Mouse (Mus musculus): ENCODE results near the gene Zfp750. TPM values are rescaled to one million over a fixed set of nuclear protein-coding genes. Genes with fewer than 3 reads are reported as not detected.

Gene Zfp750
- total and polyA plus RNA-seq, 3 experiments = 0.06 to 0.08 TPM; not detected in 1

DNA sequence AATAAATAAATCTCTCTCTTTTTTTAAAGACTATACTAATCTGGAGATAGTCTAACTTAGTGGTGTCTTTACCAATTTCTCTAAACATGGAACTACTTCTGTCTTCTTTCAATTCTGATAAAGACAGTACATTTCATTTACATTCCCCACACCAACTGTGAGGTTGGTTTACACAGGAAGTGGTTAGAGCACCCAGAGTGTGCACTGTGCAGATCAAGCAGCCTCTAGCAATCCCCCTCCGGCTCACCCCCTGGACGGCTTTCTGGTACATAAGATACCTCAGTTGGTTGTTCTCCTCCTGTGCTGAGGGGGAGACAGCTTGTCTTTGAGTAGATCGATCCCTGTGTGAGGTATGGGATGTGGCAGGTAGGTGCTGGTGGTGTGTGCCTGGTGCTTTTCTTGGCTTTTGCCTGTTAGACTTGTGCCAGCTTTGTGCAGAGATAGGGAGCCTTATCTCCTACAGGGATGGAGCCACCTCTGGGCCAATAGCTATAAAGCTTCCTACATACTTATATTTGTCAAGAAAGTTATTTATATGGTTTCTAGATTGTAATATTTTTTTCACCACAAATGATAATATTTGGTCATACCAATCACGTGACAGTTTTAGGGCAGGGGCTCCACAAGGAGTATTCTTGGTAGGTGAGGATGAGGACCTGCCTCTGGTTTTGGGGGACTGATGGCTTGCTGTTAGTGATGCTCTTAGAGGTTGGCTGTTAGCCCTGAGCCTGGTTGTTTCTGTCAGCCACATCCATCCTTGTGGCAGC is 40.6 kb upstream of the Zfp750 start (continued):
- TF ChIP-seq RCOR1 (IDR thresholded peaks at IDR 0.05; ENCODE audit: low read depth, low read length) (peak; percentile 78), ZNF384 (IDR thresholded peaks at IDR 0.05; ENCODE audit: low read depth, low read length) (no peak; the same call in none of the 2 replicates), MAZ (IDR thresholded peaks at IDR 0.05; ENCODE audit: low read depth, low read length) (peak; percentile 92), POLR2AphosphoS5 (IDR thresholded peaks at IDR 0.05; ENCODE audit: borderline replicate concordance, low read depth, low read length) (no peak), UBTF (IDR thresholded peaks at IDR 0.05; ENCODE audit: borderline replicate concordance, insufficient read depth, low read depth, low read length) (no peak; the same call in 1 of the 2 replicates), EP300 (IDR thresholded peaks at IDR 0.05; ENCODE audit: low read depth in 1 of 2, low read length in 2 of 2) (peak; percentile 94 to 97), MAFK (IDR thresholded peaks at IDR 0.05; ENCODE audit: borderline replicate concordance, low read depth, low read length) (no peak), POLR2A (IDR thresholded peaks at IDR 0.05; ENCODE audit: control insufficient read depth in 1 of 2, insufficient read depth in 1 of 2, low read depth in 1 of 2, low read length in 2 of 2, poor library complexity in 1 of 2) (no peak; a peak in 1 of 4 replicates), BHLHE40 (IDR thresholded peaks at IDR 0.05; ENCODE audit: borderline replicate concordance, low read depth, low read length) (peak; percentile 72), MXI1 (IDR thresholded peaks at IDR 0.05; ENCODE audit: low read depth, low read length) (no peak), GABPA (IDR thresholded peaks at IDR 0.05; ENCODE audit: low read depth, low read length) (no peak), GATA1 (IDR thresholded peaks at IDR 0.05; ENCODE audit: low read depth, low read length) (peak; percentile 84)

DNA sequence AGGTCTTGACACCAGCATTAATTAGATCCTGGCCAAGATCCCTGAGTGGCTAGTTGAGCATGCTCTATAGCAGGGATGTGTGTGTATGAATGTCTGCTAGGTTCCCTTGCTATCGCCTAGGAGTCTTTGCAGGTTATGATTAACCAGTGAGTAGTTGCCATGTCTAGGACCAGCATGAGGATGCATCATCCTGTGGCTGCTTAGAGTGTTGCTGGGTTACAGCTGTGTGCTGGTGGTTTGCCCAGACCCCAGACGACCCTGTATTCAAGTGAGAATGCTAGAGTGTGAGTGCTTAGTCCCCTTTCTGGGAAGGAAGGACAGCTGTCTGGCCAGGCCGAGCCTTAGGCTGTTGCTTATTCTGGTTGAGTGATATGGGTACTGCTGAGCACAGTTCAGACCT is 39.4 kb upstream of the Zfp750 start:
- Histone ChIP-seq H3K9ac (ENCODE audit: control insufficient read depth, low read depth, low read length, poor library complexity, severe bottlenecking) (no peak overlapping the region), H3K4me1 (ENCODE audit: control insufficient read depth in 1 of 2, insufficient read depth in 2 of 2, low read length in 2 of 2) (peaks cover 28 to 33% of the 10 kb centered on the region in 2 experiments), H3K27me3 (ENCODE audit: control insufficient read depth in 1 of 2, insufficient read depth in 2 of 2, low read length in 2 of 2) (no peaks in the 10 kb centered on the region), H3K4me3 (ENCODE audit: control insufficient read depth in 1 of 2, insufficient read depth in 1 of 2, low read depth in 2 of 2, low read length in 2 of 2) (no peak overlapping the region), H3K27ac (ENCODE audit: control insufficient read depth, low read depth, low read length) (peak overlapping the region; percentile 74), H3K36me3 (ENCODE audit: control insufficient read depth in 1 of 2, insufficient read depth in 2 of 2, low read length in 2 of 2) (peaks cover 8 to 29% of the 10 kb centered on the region in 2 experiments), H3K9me3 (replicated peaks; ENCODE audit: insufficient read depth, low read length) (no peaks in the 10 kb centered on the region), H3K79me2 (ENCODE audit: control insufficient read depth, insufficient read depth, low read length, poor library complexity) (no peaks in the 10 kb centered on the region)
- DNase-seq (ENCODE audit: low read depth, low spot score) = peak; percentile 28
- TF ChIP-seq CHD2 (IDR thresholded peaks at IDR 0.05; ENCODE audit: low read length) (no peak), MAZ (IDR thresholded peaks at IDR 0.05; ENCODE audit: low read depth, low read length) (0 out of 2 replicates have a peak, but pooled peaks have one; percentile 22)

DNA sequence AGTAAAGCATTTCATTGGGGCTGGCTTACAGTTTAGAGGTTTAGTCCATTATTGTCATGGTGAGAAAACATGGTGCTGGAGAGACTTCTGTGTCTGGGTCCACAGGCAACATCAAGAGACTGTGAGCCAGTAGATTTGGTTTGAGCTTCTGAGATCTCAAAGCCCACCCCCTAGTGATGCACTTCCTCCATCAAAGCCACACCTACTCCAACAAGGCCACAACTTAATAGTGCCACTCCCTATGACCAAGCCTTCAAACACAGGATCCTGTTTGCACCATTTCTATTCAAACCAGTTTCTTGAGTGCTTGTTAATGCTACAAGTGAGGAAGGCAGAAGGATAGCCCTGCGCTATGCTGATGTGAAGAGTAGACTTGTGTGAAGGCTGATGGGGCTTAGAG is 38.8 kb upstream of the Zfp750 start:
- H3K36me3 ChIP-seq (ENCODE audit: control insufficient read depth in 1 of 2, insufficient read depth in 2 of 2, low read length in 2 of 2) = peaks cover 8 to 33% of the 10 kb centered on the region in 2 experiments
- no peak overlapping the region for H3K9ac ChIP-seq (ENCODE audit: control insufficient read depth, low read depth, low read length, poor library complexity, severe bottlenecking)
- peaks cover 29 to 39% of the 10 kb centered on the region in 2 experiments for H3K4me1 ChIP-seq (ENCODE audit: control insufficient read depth in 1 of 2, insufficient read depth in 2 of 2, low read length in 2 of 2)
- peak; percentile 52 for DNase-seq (ENCODE audit: low read depth, low spot score)
- no peaks in the 10 kb centered on the region for H3K79me2 ChIP-seq (ENCODE audit: control insufficient read depth, insufficient read depth, low read length, poor library complexity)
- H3K9me3 ChIP-seq (replicated peaks; ENCODE audit: insufficient read depth, low read length) = no peaks in the 10 kb centered on the region
- H3K27ac ChIP-seq (ENCODE audit: control insufficient read depth, low read depth, low read length) = peak overlapping the region; percentile 74; the same call in 1 of the 2 replicates
- no peaks in the 10 kb centered on the region for H3K27me3 ChIP-seq (ENCODE audit: control insufficient read depth in 1 of 2, insufficient read depth in 2 of 2, low read length in 2 of 2)
- no peak overlapping the region for H3K4me3 ChIP-seq (ENCODE audit: control insufficient read depth in 1 of 2, insufficient read depth in 1 of 2, low read depth in 2 of 2, low read length in 2 of 2)
- TF ChIP-seq RAD21 (IDR thresholded peaks at IDR 0.05; ENCODE audit: low read depth, low read length) (no peak), HCFC1 (IDR thresholded peaks at IDR 0.05; ENCODE audit: low read depth, low read length) (no peak), POLR2AphosphoS2 (IDR thresholded peaks at IDR 0.05; ENCODE audit: low read length) (no peak), CTCF (IDR thresholded peaks at IDR 0.05 in 2 of 3, conservative IDR thresholded peaks at IDR 0.05 in 1 of 3; ENCODE audit: control insufficient read depth in 1 of 3, insufficient read depth in 1 of 3, low read depth in 2 of 3, low read length in 3 of 3, poor library complexity in 1 of 3, severe bottlenecking in 1 of 3) (no peak), ZMIZ1 (IDR thresholded peaks at IDR 0.05; ENCODE audit: low read depth, low read length) (no peak), ELF1 (IDR thresholded peaks at IDR 0.05; ENCODE audit: low read depth, low read length) (no peak), TCF12 (IDR thresholded peaks at IDR 0.05; ENCODE audit: low read depth, low read length) (no peak), SIN3A (IDR thresholded peaks at IDR 0.05; ENCODE audit: low read length) (no peak), EP300 (IDR thresholded peaks at IDR 0.05; ENCODE audit: low read depth in 1 of 2, low read length in 2 of 2) (no peak), SMC3 (IDR thresholded peaks at IDR 0.05; ENCODE audit: low read depth, low read length) (no peak), CHD1 (IDR thresholded peaks at IDR 0.05; ENCODE audit: low read depth, low read length) (no peak), MYB (IDR thresholded peaks at IDR 0.05; ENCODE audit: low read depth, low read length) (no peak)
